Mouse (Mus musculus): Measurements from ENCODE around the gene Pdlim7.

Gene Pdlim7

DNA sequence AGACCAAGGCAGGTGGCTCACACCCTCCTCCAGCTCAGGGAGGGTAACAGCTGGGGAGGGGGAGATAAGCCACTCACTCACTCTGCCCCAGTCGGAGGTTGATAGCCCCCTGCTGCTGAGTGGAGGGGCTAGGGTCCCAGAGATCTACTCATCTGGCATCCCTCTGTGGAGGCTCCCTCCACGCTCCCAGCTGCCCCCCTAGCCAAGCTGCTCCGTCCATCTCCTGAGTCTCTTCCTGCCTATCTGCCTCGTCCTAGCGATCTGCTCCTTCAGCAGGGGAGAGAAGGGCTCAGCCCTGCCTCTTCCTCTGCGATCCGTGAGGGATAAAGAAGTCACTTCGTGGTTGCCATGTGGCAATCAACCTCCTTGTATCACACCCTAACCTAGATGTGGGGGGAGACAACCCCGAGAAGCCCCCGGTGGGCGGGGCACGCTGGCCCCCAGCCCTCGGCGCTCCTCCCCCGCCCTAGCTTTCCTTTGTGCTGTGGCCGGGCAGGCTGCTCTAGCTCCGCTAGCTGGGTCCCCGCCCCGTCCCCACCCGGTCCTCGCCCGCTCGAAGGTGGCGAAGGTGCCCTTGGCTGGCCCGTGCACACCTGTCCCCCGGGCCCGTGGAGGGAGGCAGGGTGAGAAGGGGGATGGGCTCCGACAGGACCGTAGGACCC is 26.4 kb downstream of the Pdlim7 start:
- peak; percentile 34 for DNase-seq (ENCODE audit: low read depth, low spot score)

DNA sequence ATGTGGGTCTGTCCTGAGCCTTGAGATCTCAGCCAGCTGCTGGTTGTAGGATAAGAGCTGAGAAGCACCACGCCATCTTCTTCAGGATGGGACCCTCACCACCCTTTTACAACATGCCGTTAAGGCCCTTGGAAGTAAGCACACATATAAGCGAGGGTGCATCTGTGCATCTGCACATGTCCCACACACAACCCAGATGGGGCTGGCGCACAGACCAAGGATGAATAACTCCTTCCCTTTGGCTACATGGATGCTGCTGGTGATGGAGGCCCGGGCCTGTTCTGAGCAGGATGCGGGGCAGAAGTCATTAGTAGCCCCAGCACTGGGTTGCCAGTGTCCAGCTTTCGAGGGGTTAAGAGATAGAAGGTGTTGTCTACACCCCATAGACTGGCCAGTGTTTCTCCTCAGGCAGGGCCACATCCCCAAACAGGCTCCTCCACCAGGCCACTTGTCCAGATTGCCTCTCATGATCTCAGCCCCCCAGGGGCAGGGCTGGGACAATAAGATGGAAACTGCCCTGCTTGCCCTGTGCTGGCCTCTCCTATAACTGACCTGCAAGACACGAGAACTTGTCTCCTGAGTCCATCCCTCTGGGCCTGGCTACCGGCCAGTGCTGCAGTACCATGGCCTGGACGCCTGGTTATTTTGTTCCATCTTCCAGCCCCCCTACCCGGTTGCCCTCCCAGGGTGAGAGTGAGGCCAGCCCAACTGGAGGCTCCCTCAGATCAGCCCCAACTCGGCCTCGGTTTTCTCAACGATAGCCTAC is 27.3 kb downstream of the Pdlim7 start:
- DNase-seq (ENCODE audit: low read depth, low spot score): no peak

DNA sequence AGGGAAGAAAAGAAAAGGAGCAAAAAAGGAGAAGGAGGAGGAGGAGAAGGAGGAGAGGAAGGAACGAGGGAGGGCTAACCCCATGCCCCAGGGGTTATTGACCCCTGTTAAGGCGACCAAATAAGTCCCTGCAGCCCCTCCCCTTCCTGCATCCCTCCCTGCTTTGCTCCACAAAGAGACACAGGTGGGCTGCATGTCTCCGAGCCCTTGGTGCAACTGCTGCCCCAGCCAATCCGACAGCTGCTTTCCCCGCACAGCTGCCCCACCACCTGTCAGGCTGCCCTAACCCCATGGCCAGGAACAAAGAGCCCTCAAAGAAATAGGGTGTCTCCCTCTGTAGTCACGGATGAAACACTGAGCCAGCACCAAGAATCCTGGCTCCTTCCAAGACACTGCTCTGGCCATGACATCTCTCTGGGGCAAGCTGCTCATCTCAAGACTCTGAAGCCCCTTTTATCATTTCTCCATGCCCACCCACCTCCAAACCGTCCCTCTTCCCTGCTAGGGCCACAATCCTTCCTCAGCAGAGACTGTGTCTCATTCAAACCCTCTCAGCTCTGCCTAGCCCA is 28.9 kb downstream of the Pdlim7 start:
- DNase-seq (ENCODE audit: low read depth, low spot score): no peak

DNA sequence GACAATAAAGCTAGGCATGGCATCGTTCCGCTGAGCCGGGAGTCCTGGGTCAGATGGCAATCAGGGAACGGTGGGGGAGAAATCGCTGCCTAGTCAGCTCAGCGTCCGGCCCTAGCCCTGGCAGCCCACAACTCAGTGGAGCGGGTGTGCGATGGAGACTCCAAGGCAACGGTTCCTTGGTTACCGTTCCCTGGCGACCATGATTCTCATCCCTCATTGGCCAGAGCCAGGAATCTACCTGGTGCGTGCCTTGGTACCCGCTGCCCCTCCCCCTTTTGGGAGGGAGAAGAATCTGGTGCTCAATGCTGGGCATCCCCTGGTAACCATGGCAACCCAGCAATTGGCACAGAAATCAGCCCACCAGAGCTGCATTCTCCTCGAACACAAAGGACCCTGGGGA is 29.9 kb downstream of the Pdlim7 start:
- DNase-seq (ENCODE audit: low read depth, low spot score): no peak

DNA sequence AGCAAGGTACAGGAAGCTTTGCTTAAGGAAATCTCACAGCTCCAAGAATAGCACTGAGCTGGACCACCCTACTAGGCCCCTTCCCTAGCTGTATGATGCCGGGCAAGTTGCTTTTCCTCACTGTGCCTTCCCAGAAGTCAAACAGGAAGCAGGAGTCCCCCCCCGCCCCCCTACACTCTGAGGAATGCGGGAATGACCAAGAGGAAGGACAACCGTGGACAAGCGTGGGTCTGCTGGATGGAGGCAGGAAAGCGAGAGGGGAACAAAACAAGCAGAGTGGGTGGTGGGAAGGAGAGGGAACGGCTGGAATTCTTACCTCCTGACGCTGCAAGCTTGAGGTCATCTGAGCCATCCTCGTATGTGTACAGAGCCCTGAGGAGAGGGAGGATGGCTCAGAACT is 30.4 kb downstream of the Pdlim7 start:
- no peak for DNase-seq (ENCODE audit: low read depth, low spot score)

DNA sequence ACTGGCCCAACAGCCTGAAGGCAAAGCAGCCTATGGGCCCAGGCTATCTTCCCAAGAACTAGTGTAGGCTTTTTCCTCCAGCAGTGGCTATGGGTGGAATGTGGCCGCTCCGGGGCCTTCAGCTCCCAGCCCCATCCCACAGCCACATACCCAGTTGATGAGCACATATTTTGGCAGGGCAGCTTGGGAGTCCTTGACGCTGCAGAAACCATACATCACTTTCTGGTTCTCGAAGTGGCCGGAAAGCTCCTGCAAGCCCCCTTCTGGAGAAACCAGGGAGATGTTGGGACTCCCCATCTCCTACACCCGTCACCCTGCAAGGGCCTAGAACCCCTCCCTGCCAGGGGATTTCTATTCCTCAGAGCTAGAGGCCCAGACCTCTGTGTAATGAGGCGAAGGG is 30.9 kb downstream of the Pdlim7 start:
- DNase-seq (ENCODE audit: low read depth, low spot score): no peak

DNA sequence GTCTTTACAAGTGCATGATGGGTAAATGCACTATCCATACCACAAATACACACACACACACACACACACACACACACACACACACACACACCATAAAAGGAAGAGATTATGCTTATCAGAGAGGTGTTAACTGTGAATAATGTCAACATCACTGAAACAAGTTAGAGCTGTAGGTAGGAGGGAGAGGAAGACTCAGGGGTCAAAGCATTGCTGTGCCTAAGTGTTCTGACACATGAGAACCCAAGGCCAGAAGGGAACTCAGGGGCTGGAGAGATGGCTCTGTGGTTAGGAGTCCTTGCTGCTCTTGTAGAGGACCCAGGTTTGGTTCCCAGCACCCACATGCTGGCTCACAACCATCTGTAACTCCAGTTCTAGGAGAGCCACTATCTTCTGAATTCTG is 33.5 kb downstream of the Pdlim7 start:
- DNase-seq (ENCODE audit: low read depth, low spot score): no peak

DNA sequence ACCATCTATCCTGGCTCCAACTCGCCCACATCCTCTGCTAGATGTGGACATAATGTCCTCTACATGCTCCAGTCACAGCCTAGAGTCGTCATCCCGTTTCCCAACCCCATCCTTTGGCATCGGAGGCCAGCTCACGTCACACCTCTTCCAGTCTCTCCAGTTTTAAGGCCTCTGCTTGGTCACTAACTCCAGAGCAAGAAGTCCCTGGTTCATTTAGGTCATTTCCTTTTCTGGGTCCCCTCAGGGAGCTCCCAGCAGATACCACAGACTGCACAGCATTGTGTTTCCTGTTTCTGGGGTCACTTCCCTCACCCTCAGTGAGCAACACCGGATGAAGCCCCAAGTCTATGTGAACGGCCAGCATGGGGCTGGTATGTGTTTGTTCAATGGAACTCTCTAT is 34.5 kb downstream of the Pdlim7 start:
- DNase-seq (ENCODE audit: low read depth, low spot score): no peak

DNA sequence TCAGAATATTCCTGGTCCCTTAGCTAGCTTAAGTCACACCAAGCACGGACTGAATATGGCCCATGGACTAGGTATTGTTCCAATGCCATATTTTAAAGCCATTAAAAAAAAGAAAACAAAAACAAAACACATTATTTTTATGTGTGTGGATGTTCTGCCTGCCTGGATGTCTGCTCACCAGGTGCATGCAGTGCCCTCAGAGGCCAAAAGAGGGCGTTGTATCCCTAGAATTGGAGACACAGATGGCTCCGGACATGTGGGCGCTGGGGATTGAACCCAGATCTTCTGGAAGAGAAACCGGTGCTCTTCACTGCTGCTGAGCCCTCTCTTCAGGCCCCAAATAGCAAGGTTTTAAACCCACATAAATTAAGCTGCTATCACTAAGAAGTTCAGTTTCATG is 35.4 kb downstream of the Pdlim7 start:
- peak; percentile 60 for DNase-seq (ENCODE audit: low read depth, low spot score)

DNA sequence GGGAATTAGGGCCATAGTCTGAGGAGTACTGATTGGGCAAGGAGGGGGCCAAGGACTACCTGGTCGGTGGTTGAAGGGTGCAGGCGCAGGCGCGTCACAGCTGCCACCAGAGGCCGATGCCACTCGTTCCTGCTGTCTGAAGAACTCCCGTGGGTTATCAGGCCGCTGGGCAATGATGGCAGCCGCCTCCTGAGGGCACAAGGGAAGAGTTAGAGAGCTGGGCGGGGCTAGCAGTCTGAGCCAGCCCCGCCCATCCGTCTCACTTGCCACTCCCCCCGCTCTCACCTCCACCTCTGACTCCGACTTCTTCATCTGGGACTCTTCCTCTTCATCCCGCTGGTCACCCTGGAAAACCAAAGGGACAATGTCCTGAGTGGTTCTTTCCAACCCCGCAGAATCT is 36.0 kb downstream of the Pdlim7 start:
- DNase-seq (ENCODE audit: low read depth, low spot score): peak; percentile 34

DNA sequence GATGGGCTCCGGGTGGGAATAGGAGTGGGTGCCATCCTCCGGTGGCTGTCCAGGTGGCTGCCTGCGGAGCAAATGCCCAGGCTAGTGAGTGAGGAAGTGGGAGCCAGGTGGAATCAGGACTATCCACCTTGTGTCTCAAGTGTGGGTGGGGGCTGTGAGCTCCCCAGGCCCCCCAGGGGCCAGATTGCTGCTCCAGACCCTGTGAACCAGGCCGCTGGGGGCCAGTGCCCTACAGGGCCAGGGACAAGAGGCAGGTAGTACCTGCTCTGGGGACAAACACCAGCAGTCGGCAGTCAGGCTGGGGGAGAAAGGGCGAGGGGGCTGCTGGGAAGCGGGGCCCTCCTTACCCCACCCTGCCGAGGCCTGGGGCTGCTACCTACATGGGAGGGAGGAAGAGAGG is 37.2 kb downstream of the Pdlim7 start:
- DNase-seq (ENCODE audit: low read depth, low spot score): no peak

DNA sequence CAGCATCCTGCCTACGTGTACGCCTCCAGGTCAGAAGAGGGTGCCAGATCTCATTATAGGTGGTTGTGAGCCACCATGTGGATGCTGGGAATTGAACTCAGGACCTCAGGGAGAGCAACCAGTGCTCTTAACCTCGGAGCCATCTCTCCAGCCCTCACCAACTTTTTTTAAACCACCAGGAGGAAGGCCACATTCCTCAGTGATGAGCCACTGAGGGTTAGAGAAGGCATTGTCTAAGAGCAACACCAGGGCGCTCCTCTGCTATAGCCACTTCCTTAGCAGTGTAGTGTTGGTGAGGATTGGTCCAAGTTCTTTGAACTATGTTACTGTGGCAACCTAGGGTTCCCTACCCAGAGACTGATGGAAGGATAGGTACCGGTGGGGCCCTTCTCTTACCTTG is 37.7 kb downstream of the Pdlim7 start:
- no peak for DNase-seq (ENCODE audit: low read depth, low spot score)

DNA sequence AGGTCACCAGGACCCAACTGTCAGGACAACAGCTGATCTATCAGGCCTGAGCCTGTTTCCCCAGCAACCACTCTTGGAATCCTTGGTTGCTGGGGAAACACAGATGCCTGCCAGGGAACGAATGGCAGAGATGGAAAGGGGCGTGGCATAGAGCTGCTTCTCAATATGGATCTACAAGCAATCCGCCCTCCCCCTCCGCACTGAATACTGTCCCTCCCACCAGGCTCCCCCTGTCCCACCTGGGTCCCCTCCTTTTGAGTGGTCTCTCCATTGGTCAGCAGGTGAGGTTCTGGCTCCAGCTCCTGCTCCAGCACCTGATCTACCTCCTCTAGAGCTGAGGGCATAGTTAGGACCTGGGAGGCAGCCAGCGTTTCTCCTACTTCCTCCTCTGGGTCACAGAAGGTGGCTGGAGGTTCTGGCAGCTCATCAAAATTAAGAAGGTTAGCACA is 38.8 kb downstream of the Pdlim7 start:
- no peak for DNase-seq (ENCODE audit: low read depth, low spot score)

DNA sequence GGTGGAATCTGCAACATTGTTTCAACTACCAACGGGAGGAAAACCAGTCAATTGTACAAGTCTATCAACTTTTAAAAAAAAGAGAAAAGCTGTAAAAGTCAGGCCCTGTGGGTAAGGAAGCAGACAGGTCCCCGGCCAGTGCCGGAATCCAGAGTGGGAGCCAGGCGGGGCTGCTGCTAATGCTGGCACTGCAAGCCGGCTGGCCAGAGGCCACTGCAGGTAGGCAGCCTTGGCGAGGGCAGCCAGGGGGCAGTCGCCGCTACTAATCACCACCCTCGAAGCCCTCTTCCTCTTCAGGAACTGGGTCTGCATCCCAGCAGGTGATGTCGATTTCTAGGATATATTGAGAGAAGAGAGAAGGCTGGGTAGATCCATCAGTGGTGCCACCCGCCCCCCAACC is 39.5 kb downstream of the Pdlim7 start:
- no peak for DNase-seq (ENCODE audit: low read depth, low spot score)

DNA sequence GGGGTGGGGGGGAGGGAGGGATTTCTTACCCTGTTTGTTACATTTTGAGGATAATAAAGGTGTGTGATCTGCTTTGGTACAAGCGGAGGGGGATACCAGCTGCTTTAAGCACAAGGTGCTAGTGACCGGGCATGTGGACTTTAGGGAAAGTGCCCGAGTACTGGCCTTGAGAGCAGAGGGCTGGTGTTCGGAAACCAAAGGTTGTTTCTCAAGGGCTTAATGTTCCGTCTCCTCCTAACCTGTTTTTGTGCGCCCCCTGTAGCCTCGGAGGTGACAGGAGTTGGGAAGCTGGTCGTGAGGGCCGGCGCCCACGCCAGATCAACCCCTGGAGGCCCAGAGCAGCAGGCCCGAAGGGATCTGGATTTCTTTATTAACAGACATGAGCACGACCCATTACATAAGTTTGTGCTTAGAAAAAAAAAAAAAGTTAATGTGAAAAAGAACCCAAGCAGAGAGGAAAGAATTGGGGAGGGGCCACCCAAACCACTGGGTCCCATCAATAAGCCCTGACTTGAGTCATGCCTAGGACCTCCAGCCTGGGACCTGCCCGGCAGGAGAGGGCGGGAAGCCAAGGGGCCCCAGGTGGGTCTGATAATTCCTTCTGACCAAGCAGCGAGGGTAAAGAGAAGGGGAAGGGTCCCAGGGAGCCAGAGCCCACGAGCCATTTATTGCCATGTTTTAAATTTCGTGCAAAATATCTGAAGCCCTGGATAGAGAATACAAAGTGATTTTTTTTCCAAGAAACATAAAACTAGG is 40.2 kb downstream of the Pdlim7 start:
- DNase-seq (ENCODE audit: low read depth, low spot score): peak; percentile 69

DNA sequence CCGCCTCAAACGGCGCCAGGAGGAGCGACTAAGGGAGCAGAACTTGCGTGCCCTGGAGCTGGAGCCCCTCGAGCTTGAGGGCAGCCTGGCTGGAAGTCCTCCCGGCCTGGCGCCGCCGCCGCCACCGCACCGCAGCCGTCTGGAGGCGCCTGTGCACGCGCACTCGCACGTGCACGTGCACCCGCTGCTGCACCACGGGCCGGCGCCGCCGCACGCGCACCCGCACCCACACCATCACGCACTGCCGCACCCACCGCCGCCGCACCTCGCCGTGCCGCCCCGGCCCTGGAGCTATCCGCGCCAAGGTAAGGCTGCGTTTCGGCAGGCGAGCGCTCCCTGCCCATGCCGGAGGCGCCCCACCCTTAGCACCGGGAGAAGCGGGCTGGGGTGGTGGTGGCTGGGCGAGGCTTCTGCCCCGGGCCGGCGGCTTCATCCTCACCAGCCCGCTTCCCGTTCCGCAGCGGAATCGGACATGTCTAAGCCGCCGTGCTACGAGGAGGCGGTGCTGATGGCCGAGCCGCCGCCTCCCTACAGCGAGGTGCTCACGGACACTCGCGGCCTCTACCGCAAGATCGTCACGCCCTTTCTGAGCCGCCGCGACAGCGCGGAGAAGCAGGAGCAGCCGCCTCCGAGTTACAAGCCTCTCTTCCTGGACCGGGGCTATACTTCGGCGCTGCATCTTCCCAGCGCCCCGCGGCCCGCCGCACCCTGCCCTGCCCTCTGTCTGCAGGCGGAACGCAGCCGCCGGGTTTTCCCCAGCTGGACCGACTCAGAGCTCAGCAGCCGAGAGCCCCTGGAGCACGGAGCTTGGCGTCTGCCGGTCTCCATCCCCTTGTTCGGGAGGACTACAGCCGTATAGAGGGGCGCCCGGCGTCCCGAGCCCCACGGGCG is 41.1 kb downstream of the Pdlim7 start:
- DNase-seq (ENCODE audit: low read depth, low spot score): peak; percentile 36

DNA sequence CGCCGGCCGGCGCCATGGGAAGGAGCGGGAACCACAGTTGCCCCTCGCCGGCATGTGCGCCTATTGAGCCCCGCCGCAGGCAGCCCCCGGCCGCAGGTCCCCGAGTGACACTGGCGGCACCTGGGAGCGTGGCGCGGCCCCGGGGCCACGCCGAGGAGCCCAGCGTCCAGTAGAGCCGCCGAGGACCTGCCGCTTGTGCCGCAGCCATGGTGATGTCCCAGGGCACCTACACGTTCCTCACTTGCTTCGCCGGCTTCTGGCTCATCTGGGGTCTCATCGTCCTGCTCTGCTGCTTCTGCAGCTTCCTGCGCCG is 41.7 kb downstream of the Pdlim7 start:
- no peak for DNase-seq (ENCODE audit: low read depth, low spot score)

DNA sequence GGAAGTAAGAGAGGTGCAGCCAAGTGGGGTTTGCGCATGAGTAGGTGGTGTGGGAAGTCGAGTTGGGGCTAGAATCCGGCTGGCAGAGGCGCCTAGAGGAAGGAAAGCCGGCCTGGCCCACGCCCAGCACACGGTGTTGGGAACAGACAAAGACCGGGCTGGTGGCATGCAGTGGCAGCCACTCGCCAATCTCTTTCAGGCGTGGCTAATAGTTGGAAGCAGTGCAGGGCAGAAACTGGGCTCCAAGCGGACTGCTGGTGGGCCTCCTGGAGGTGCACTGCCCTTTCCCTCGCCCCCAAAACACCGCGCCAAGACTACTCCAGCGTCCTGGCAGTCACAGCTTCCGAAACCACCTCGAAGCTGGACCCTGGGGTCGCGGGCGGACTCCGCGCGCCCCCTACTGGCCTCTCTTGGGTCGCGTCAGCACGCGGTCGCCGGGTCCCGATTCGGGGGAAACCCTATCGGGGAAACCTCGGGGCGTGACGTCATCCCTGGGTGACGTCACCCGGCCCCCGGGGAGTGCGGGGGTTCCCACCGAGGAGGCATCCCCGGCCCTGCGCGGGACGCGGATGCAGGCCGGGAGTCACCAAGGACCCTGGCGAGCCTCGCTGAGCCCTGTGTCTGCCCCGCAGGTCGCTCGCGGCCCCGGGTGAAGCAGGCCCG is 42.2 kb downstream of the Pdlim7 start:
- DNase-seq (ENCODE audit: low read depth, low spot score): peak; percentile 78

DNA sequence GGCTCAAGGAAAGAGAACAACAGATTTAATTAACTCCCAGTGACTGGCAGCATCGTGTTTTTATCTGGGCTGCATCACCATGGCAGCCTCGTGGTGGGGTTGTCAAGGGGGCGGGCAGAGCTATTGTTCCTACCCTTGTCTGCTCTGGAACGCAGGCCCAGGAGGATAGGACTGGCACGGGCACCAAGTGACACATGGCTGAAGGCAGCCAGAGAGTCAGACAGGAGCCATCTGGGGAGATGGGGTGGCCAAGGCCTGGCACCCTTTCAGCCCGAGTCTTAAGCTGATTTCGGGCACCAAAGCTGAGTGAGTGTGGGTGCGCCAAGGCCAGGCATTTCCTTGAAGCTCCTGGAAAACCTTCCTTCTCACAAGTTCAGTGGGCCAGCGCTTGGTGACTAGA is 43.1 kb downstream of the Pdlim7 start:
- no peak for DNase-seq (ENCODE audit: low read depth, low spot score)

DNA sequence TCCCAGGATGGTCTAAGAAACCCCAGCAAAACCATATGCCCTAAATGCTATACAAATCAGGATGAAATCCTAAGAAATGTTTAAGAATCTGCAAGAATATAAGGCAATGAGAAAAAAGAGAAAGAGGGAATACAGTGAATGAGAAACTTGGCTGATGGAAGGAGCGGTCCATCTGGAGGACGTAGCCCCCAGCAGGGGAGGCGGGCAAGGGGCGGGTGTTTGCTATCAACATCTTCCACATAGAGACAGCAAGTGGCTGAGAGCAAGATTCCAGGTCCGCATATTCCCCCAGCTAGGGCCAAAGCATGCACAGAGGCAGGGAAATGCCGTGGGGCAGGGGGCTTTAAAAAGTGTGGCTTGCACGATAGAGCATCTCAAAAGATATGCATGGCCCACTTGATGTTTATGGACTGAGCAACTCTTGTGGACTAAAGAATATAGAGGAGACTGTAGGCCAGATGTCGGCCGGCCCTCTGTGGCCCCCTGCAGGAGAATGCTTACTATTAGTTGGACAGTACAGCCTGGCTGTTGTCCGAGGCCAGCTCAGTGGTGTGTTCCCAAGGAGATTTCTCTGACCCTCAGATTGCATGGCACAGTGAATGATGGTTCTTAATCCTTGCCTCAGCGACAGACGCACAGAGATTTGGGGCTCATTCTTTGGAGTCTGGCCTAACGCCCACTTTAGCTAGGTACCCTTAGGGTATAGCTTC is 44.5 kb downstream of the Pdlim7 start:
- no peak for DNase-seq (ENCODE audit: low read depth, low spot score)
